Mouse (Mus musculus) left cerebral cortex, adult 6 months (tissue): ENCODE data around the gene Olfr1225. TPM values are rescaled to one million over a fixed set of nuclear protein-coding genes. Genes with fewer than 3 reads are reported as not detected.

Source experiments
- long read RNA-seq, 2 experiments: library from polyadenylated mRNA; unstranded; transcript quantifications; one replicate each; pipeline ENCODE4 v2.0.0; 2019 to 2020
- polyA plus RNA-seq: library from polyadenylated mRNA; unstranded; fragments of <200 nt; fragmentation: Nextera tagmentation; gene quantifications from 2 replicates; pipeline ENCODE4 v1.2.3, GENCODE M21; 2021

Gene Olfr1225
- polyA plus RNA-seq = not detected in 2 replicates
- long read RNA-seq, experiment 1 = 0 reads
- long read RNA-seq, experiment 2 = 0 reads

DNA sequence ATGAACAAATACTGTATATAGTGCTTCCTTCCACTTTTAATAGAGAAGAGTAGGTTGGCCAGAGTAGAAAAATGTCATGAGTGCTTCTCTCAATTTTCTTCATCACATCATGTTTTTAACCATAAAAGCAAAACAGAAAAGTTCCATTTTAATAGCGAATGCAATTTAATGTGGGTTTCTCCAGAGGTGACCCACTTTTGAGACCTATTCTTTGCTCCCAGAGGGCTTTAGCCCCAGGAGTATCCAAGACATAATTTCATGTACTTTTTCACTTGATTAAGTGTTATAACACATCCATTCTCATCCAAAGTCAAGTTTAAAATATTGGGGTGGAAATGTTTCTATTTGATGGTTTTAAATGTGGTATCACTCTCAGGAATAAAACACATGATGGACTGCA, at the start of gene Olfr1225:
TSS of gene Olfr1225 (minus strand) at position 101 of the 400 bp plus-strand sequence.

DNA sequence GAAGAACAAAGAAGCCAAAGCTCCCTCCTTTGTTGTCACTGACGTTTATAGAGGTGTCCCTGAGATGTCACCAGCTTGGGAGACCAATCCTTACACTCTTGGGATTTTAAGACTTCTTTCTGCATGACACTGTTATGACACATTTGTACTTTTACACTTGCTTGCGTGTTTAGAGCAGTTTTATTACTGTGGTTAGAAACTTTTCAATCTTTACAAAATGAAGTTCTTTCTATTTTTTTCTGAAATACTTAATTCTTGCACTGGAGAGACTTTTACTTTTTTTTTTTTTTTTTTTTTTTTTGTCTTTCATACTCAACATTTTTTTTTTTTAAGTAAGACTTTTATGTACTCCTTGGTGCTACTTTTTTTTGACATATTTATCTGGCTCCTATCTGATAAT, 25.5 kb upstream of the Olfr1225 start, which contains the start of gene Olfr1226:
TSS of gene Olfr1226 (minus strand) at position 101 of the 400 bp plus-strand sequence.

DNA sequence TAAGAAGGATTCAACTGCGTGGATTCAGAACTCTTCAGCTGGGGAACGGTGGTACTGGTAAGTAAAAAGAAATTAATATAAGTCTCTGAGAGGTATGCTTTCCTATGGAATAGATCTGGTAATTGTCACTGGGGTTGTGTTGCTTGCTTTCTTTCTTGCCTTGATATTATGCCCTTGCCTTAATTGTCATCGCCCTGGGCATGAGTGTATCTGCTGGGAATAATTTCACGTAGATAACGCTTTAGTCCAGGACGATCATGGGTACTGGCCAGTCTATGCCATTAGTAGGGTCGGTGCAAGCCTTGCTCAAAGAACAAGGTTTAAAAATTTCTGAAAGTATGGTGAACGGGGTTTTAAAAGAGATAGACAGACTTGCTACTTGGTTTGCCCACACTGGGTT, 10.5 kb downstream of the Olfr1225 start, which contains the start of gene Olfr1224-ps1:
TSS of gene Olfr1224-ps1 (minus strand) at position 101 of the 400 bp plus-strand sequence.

GRCm38 (mm10) chr2:89151460-89151859, 23.0 kb downstream of the Olfr1225 start, which contains the start of gene Olfr1223:
TSS of gene Olfr1223 (minus strand) at chr2:89151560.

DNA sequence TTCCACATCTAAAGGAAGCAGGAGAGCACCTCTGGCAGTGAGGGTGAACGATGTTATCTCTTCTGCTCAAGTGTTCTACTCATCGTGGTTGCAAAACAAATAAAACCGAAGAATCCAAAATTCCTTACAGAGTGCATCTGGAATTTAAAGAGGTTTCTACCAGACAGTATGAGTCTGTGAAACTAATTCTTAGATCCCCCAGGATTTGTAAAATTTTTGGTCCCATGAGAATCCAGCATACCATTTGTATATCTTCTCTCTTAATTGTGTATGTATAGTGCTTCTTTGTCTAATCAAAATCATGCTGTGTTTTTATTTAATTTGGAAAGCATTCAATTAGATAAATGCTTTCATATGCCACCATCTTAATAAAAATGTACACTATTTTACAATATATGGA, 41.5 kb downstream of the Olfr1225 start, which contains the start of gene Olfr1222:
TSS of gene Olfr1222 (minus strand) at position 101 of the 400 bp plus-strand sequence.

Other genes with a start within 250 kb of the Olfr1225 start
- not detected in 2 replicates for gene Olfr1211, start 236.6 kb downstream of the Olfr1225 start, polyA plus RNA-seq
- not detected in 2 replicates for gene Olfr1212, start 220.7 kb downstream of the Olfr1225 start, polyA plus RNA-seq
- not detected in 2 replicates for gene Gm13762, start 194.4 kb downstream of the Olfr1225 start, polyA plus RNA-seq
- not detected in 2 replicates for gene Olfr1214, start 182.0 kb downstream of the Olfr1225 start, polyA plus RNA-seq
- gene Olfr1215, start 167.7 kb downstream of the Olfr1225 start, polyA plus RNA-seq = not detected in 2 replicates
- gene Olfr1216, start 156.3 kb downstream of the Olfr1225 start, polyA plus RNA-seq = not detected in 2 replicates
- gene Olfr1217, start 142.6 kb downstream of the Olfr1225 start, polyA plus RNA-seq = not detected in 2 replicates
- not detected in 2 replicates for gene Olfr1218, start 113.5 kb downstream of the Olfr1225 start, polyA plus RNA-seq
- gene Olfr1219, start 91.2 kb downstream of the Olfr1225 start, polyA plus RNA-seq = not detected in 2 replicates
- not detected in 2 replicates for gene Olfr1220, start 67.8 kb downstream of the Olfr1225 start, polyA plus RNA-seq
- not detected in 2 replicates for gene Olfr1221, start 57.4 kb downstream of the Olfr1225 start, polyA plus RNA-seq
- not detected in 2 replicates for gene Olfr1222, start 41.6 kb downstream of the Olfr1225 start, polyA plus RNA-seq
- not detected in 2 replicates for gene Olfr1223, start 23.1 kb downstream of the Olfr1225 start, polyA plus RNA-seq
- gene Olfr1224-ps1, start 10.6 kb downstream of the Olfr1225 start, polyA plus RNA-seq = not detected in 2 replicates
- gene Olfr1226, start 25.4 kb upstream of the Olfr1225 start, polyA plus RNA-seq = not detected in 2 replicates
- not detected in 2 replicates for gene Olfr1228, start 79.4 kb upstream of the Olfr1225 start, polyA plus RNA-seq
- not detected in 2 replicates for gene Olfr1229, start 113.3 kb upstream of the Olfr1225 start, polyA plus RNA-seq
- gene Olfr1230, start 122.6 kb upstream of the Olfr1225 start, polyA plus RNA-seq = not detected in 2 replicates
- gene Olfr1231, start 132.4 kb upstream of the Olfr1225 start, polyA plus RNA-seq = not detected in 2 replicates
- gene Olfr1232, start 155.0 kb upstream of the Olfr1225 start, polyA plus RNA-seq = not detected in 2 replicates
- gene Olfr1233, start 167.7 kb upstream of the Olfr1225 start, polyA plus RNA-seq = not detected in 2 replicates
- not detected in 2 replicates for gene Olfr1234, start 190.2 kb upstream of the Olfr1225 start, polyA plus RNA-seq
- gene Olfr1238, start 235.0 kb upstream of the Olfr1225 start, polyA plus RNA-seq = not detected in 2 replicates
- not detected in 2 replicates for gene Olfr1239, start 245.7 kb upstream of the Olfr1225 start, polyA plus RNA-seq